Mouse (Mus musculus): ENCODE measurements around the gene Rasgrf1. TPM values are rescaled to one million over a fixed set of nuclear protein-coding genes. Genes with fewer than 3 reads are reported as not detected.

Rasgrf1 gene
- polyA plus RNA-seq, 1 experiment = 0.06 TPM

DNA sequence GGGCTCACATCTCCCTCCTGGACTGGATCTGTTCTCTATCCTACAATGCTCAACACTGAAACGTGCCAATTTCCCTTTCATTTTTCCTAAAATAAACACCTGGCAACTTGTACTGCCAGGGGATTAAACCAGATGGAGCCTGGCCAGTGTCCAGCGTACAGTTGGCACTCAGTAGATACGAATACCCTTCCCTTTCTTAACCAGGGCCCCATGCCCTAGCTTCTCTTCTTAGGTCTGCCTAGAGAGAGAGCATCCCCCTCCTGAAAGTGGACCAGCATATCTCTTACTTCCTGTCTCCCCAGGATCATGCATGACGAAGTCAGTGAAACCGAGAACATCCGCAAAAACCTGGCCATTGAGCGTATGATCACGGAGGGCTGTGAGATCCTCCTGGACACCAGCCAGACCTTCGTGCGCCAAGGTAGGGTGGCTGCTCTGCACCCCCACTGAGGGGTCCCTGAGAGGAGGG, 64.8 kb downstream of the Rasgrf1 start:
- no peak overlapping the region for H3K4me3 ChIP-seq (ENCODE audit: extremely low read depth, insufficient read depth, insufficient read length)
- no peak for TF ChIP-seq CTCF (IDR thresholded peaks at IDR 0.05; ENCODE audit: extremely low read depth, insufficient read depth, insufficient read length, insufficient replicate concordance)
- TF ChIP-seq POLR2A (IDR thresholded peaks at IDR 0.05; ENCODE audit: low read depth, low read length) = no peak
- no peaks in the 10 kb centered on the region for H3K36me3 ChIP-seq (ENCODE audit: control insufficient read depth, insufficient read depth, low read length)
- 78% methylated on average over 10 of the region's 10 CpGs for WGBS
- H3K27me3 ChIP-seq (ENCODE audit: control insufficient read depth, insufficient read depth, low read length) = no peaks in the 10 kb centered on the region
- no peaks in the 10 kb centered on the region for H3K4me1 ChIP-seq (ENCODE audit: control insufficient read depth, insufficient read depth, insufficient read length)
- DNase-seq (ENCODE audit: low read depth in 1 of 2, low spot score in 2 of 2) = no peak
- H3K27ac ChIP-seq (ENCODE audit: insufficient read depth, low read length) = no peak overlapping the region

- Histone ChIP-seq H3K4me3 (ENCODE audit: extremely low read depth, insufficient read depth, insufficient read length) (no peak overlapping the region), H3K27me3 (ENCODE audit: control insufficient read depth, insufficient read depth, low read length) (no peaks in the 10 kb centered on the region), H3K4me1 (ENCODE audit: control insufficient read depth, insufficient read depth, insufficient read length) (no peaks in the 10 kb centered on the region), H3K36me3 (ENCODE audit: control insufficient read depth, insufficient read depth, low read length) (no peaks in the 10 kb centered on the region), H3K27ac (ENCODE audit: insufficient read depth, low read length) (no peak overlapping the region)
- no peak for DNase-seq (ENCODE audit: low read depth in 1 of 2, low spot score in 2 of 2)
- 87% methylated on average over 6 of the region's 6 CpGs for WGBS
- TF ChIP-seq CTCF (IDR thresholded peaks at IDR 0.05; ENCODE audit: extremely low read depth, insufficient read depth, insufficient read length, insufficient replicate concordance) = no peak
- no peak for TF ChIP-seq POLR2A (IDR thresholded peaks at IDR 0.05; ENCODE audit: low read depth, low read length)
These were observed 66.7 kb downstream of the Rasgrf1 start for GRCm38 (mm10) chr9:89976366-89976940.

GRCm38 (mm10) chr9:89979248-89979647, 69.5 kb downstream of the Rasgrf1 start:
- no peak for DNase-seq (ENCODE audit: low read depth in 1 of 2, low spot score in 2 of 2)
- Histone ChIP-seq H3K27me3 (ENCODE audit: control insufficient read depth, insufficient read depth, low read length) (no peaks in the 10 kb centered on the region), H3K27ac (ENCODE audit: insufficient read depth, low read length) (no peak overlapping the region), H3K36me3 (ENCODE audit: control insufficient read depth, insufficient read depth, low read length) (no peaks in the 10 kb centered on the region), H3K4me1 (ENCODE audit: control insufficient read depth, insufficient read depth, insufficient read length) (no peaks in the 10 kb centered on the region), H3K4me3 (ENCODE audit: extremely low read depth, insufficient read depth, insufficient read length) (no peak overlapping the region)
- 64% methylated on average over 3 of the region's 3 CpGs for WGBS
- TF ChIP-seq CTCF (IDR thresholded peaks at IDR 0.05; ENCODE audit: extremely low read depth, insufficient read depth, insufficient read length, insufficient replicate concordance) = no peak
- no peak for TF ChIP-seq POLR2A (IDR thresholded peaks at IDR 0.05; ENCODE audit: low read depth, low read length)

DNA sequence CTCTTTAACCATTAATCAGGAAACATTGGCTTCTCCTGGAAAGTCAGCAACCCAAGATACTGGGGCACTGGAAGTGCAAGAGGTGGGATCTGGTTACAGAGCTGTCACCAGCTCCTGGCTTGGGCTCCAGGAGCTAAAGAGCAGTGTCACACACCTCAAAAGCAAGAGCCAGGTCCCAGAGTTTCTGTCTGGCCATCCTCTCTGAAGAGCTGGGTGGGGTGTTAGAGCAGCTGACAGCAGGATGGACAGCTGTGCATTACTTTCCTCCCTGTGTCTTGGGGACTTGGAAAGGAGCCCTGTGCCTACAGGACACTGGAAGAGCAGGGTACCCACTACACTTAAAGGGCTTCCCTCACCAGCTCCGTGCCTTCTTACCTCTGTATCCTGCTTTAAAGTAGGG, 72.5 kb downstream of the Rasgrf1 start:
- TF ChIP-seq POLR2A (IDR thresholded peaks at IDR 0.05; ENCODE audit: low read depth, low read length) = no peak
- TF ChIP-seq CTCF (IDR thresholded peaks at IDR 0.05; ENCODE audit: extremely low read depth, insufficient read depth, insufficient read length, insufficient replicate concordance) = no peak
- no peaks in the 10 kb centered on the region for H3K4me1 ChIP-seq (ENCODE audit: control insufficient read depth, insufficient read depth, insufficient read length)
- no peaks in the 10 kb centered on the region for H3K36me3 ChIP-seq (ENCODE audit: control insufficient read depth, insufficient read depth, low read length)
- H3K27ac ChIP-seq (ENCODE audit: insufficient read depth, low read length) = no peak overlapping the region
- H3K4me3 ChIP-seq (ENCODE audit: extremely low read depth, insufficient read depth, insufficient read length) = no peak overlapping the region
- 83% methylated on average over 1 of the region's 1 CpGs for WGBS
- H3K27me3 ChIP-seq (ENCODE audit: control insufficient read depth, insufficient read depth, low read length) = no peaks in the 10 kb centered on the region
- DNase-seq (ENCODE audit: low read depth in 1 of 2, low spot score in 2 of 2) = no peak

DNA sequence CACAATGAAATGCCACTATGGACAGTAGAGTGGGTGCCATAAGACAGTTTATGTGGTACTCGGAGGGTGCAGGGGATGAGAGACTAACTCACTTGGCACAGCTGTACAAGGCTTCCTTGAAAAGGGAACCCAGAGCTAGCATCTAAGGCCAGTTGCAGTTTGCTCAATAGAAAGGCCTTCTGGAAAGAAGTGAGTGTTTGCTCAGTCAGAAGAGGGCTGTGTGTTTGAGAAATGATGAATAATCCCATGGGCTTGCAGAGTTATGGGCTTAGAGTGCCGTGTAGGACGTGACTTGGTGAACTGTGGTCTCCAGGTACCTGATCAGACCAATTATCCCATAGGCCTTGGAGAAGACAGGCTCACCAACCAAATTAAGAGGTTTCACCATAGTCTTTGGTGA, 78.3 kb downstream of the Rasgrf1 start:
- no peak for TF ChIP-seq POLR2A (IDR thresholded peaks at IDR 0.05; ENCODE audit: low read depth, low read length)
- no peak for TF ChIP-seq CTCF (IDR thresholded peaks at IDR 0.05; ENCODE audit: extremely low read depth, insufficient read depth, insufficient read length, insufficient replicate concordance)
- Histone ChIP-seq H3K27me3 (ENCODE audit: control insufficient read depth, insufficient read depth, low read length) (no peaks in the 10 kb centered on the region), H3K4me1 (ENCODE audit: control insufficient read depth, insufficient read depth, insufficient read length) (peaks cover 12% of the 10 kb centered on the region), H3K36me3 (ENCODE audit: control insufficient read depth, insufficient read depth, low read length) (no peaks in the 10 kb centered on the region), H3K27ac (ENCODE audit: insufficient read depth, low read length) (no peak overlapping the region), H3K4me3 (ENCODE audit: extremely low read depth, insufficient read depth, insufficient read length) (no peak overlapping the region)
- no peak for DNase-seq (ENCODE audit: low read depth in 1 of 2, low spot score in 2 of 2)
- 86% methylated on average over 3 of the region's 3 CpGs for WGBS

GRCm38 (mm10) chr9:89988811-89989528, 79.3 kb downstream of the Rasgrf1 start:
- Histone ChIP-seq H3K36me3 (ENCODE audit: control insufficient read depth, insufficient read depth, low read length) (no peaks in the 10 kb centered on the region), H3K4me3 (ENCODE audit: extremely low read depth, insufficient read depth, insufficient read length) (no peak overlapping the region), H3K27ac (ENCODE audit: insufficient read depth, low read length) (peak overlapping the region; percentile 68), H3K4me1 (ENCODE audit: control insufficient read depth, insufficient read depth, insufficient read length) (peaks cover 12% of the 10 kb centered on the region), H3K27me3 (ENCODE audit: control insufficient read depth, insufficient read depth, low read length) (no peaks in the 10 kb centered on the region)
- TF ChIP-seq POLR2A (IDR thresholded peaks at IDR 0.05; ENCODE audit: low read depth, low read length) = no peak
- no peak for TF ChIP-seq CTCF (IDR thresholded peaks at IDR 0.05; ENCODE audit: extremely low read depth, insufficient read depth, insufficient read length, insufficient replicate concordance)
- 47% methylated on average over 10 of the region's 10 CpGs for WGBS
- peak in 1 of 2 experiments; percentile 21 for DNase-seq (ENCODE audit: low read depth in 1 of 2, low spot score in 2 of 2)

GRCm38 (mm10) chr9:90006432-90006831, 96.7 kb downstream of the Rasgrf1 start:
- no peaks in the 10 kb centered on the region for H3K36me3 ChIP-seq (ENCODE audit: control insufficient read depth, insufficient read depth, low read length)
- TF ChIP-seq POLR2A (IDR thresholded peaks at IDR 0.05; ENCODE audit: low read depth, low read length) (no peak), CTCF (IDR thresholded peaks at IDR 0.05; ENCODE audit: extremely low read depth, insufficient read depth, insufficient read length, insufficient replicate concordance) (no peak)
- WGBS = 73% methylated on average over 3 of the region's 3 CpGs

More at GRCm38 (mm10) chr9:90006432-90006831, 96.7 kb downstream of the Rasgrf1 start:
- Histone ChIP-seq H3K27me3 (ENCODE audit: control insufficient read depth, insufficient read depth, low read length) (no peaks in the 10 kb centered on the region), H3K4me3 (ENCODE audit: extremely low read depth, insufficient read depth, insufficient read length) (no peak overlapping the region), H3K27ac (ENCODE audit: insufficient read depth, low read length) (no peak overlapping the region), H3K4me1 (ENCODE audit: control insufficient read depth, insufficient read depth, insufficient read length) (no peaks in the 10 kb centered on the region)
- no peak for DNase-seq (ENCODE audit: low read depth in 1 of 2, low spot score in 2 of 2)
